Mouse (Mus musculus): ENCODE results near the gene Hist3h2a. TPM values are rescaled to one million over a fixed set of nuclear protein-coding genes. Genes with fewer than 3 reads are reported as not detected.

Gene Hist3h2a
- polyA plus RNA-seq, 1 experiment from 2014 or later = 18.7 TPM

DNA sequence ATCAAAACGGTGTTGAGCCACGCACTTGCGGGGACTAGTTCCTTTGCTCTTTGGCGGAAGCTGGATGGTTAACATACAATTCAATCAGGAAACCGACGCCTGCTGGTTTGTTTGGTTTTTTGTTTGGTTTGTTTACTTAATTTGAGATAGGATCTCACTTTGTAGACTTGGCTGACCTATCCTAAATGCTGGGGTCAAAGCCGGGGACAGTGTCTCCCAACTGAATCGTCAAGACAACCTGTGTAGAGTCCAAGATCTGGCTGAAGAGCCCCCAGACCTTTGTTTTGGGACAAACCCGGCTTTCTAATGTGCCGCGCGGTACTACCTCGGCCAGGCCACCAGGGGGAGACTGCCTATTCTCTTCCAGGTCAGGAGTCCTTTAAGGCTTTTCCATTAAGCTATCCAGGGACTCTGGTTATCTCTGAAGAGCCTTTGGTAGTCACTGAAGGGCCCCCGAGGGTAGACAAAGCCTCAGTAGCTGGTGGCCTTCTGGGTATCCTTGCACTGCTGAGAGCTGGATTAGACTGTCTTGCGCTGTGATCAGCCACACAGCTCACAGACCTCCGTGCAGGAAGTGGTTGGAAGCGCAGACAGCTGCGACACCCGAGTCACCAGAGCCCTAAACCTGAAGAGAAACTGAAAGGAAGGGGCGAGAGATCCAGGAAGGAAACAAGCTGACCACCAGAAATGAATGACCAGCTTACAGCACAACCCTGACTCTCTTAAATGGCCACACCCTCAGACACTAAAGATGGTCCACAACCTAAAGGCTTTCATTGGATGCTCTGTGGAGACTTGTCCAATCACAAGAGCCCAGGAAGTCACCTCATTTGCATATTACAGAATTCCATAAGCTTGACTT, 26.5 kb upstream of the Hist3h2a start:
- TF ChIP-seq EP300 (optimal IDR thresholded peaks at IDR 0.05) (no peak), CTCF (IDR thresholded peaks at IDR 0.05; ENCODE audit: low read depth) (peak; percentile 84)
- ATAC-seq (ENCODE audit: low FRiP score, low TSS enrichment) (peak; percentile 82), DNase-seq (ENCODE audit: low spot score) (peak; percentile 80)
- Histone ChIP-seq H3K27me3 (ENCODE audit: control insufficient read depth, insufficient read depth, low read length) (no peaks in the 10 kb centered on the region), H3K27ac (replicated peaks) (no peak overlapping the region; the same call in 1 of the 2 replicates), H3K9me3 (ENCODE audit: control insufficient read depth, low read length) (no peaks in the 10 kb centered on the region), H3K9ac (ENCODE audit: low read length) (no peak overlapping the region), H3K36me3 (ENCODE audit: control insufficient read depth, insufficient read depth, low read length) (peaks cover 8% of the 10 kb centered on the region; the same call in 1 of the 2 replicates), H3K4me3 (ENCODE audit: low read depth, low read length) (peak overlapping the region; percentile 21; the same call in 1 of the 2 replicates), H3K4me1 (replicated peaks; ENCODE audit: control insufficient read depth, insufficient read depth) (no peaks in the 10 kb centered on the region), H3K4me2 (replicated peaks; ENCODE audit: low read depth) (peak overlapping the region; percentile 52)
- 19% methylated on average over 20 of the region's 20 CpGs for WGBS

DNA sequence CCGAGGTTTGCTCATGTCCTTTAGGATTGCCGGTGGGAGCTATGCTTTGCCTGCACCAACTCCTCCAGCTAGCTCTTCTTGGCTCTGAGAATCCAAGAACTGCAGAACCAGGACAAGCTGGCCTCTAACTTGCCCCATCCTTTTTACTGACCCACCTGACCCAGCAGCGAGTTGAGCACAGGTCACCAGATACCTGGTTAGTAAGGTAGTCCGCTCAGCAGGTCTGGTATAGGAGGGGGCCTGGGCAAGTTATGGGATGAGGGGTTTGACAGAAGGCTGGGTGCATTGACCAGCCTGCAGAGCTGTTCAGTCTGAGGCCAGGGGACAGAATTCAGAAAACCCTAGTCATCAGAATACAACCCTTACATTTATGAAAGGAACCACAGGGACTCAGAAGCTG, 25.4 kb upstream of the Hist3h2a start:
- no peak for TF ChIP-seq EP300 (optimal IDR thresholded peaks at IDR 0.05)
- no peak for TF ChIP-seq CTCF (IDR thresholded peaks at IDR 0.05; ENCODE audit: low read depth)
- Histone ChIP-seq H3K9me3 (ENCODE audit: control insufficient read depth, low read length) (no peaks in the 10 kb centered on the region), H3K9ac (ENCODE audit: low read length) (no peak overlapping the region), H3K4me3 (ENCODE audit: low read depth, low read length) (no peak overlapping the region), H3K4me1 (replicated peaks; ENCODE audit: control insufficient read depth, insufficient read depth) (no peaks in the 10 kb centered on the region), H3K4me2 (replicated peaks; ENCODE audit: low read depth) (no peak overlapping the region), H3K27ac (replicated peaks) (no peak overlapping the region), H3K36me3 (ENCODE audit: control insufficient read depth, insufficient read depth, low read length) (peaks cover 11% of the 10 kb centered on the region; the same call in 1 of the 2 replicates), H3K27me3 (ENCODE audit: control insufficient read depth, insufficient read depth, low read length) (no peaks in the 10 kb centered on the region)
- 67% methylated on average over 4 of the region's 4 CpGs for WGBS
- ATAC-seq (ENCODE audit: low FRiP score, low TSS enrichment) = no peak
- DNase-seq (ENCODE audit: low spot score) = no peak

DNA sequence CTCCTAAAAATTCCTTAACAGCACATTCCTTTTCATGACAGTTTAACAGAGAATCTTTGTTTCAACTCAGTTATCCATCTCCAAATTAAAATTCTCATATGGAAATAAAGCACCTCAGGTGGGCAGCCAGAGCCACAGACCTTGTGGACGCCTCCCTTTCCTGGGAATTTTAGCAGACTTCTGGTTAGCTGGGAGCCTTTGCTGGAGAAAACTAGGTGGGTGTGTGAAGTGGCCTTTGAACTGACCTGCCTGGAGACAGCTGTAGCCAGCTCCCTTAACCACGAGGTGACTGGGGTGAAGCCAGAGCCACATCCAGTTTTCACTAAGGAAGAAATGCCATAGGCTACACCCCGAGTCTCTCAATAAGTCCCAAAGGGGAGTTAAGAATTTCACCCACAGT, 24.8 kb upstream of the Hist3h2a start:
- H3K4me3 ChIP-seq (ENCODE audit: low read depth, low read length) = no peak overlapping the region
- H3K36me3 ChIP-seq (ENCODE audit: control insufficient read depth, insufficient read depth, low read length) = peaks cover 11% of the 10 kb centered on the region; the same call in 1 of the 2 replicates
- H3K9me3 ChIP-seq (ENCODE audit: control insufficient read depth, low read length) = no peaks in the 10 kb centered on the region
- 35% methylated on average over 3 of the region's 3 CpGs for whole genome bisulfite sequencing
- ATAC-seq (ENCODE audit: low FRiP score, low TSS enrichment) = no peak
- no peaks in the 10 kb centered on the region for H3K4me1 ChIP-seq (replicated peaks; ENCODE audit: control insufficient read depth, insufficient read depth)
- H3K27ac ChIP-seq (replicated peaks) = no peak overlapping the region
- H3K4me2 ChIP-seq (replicated peaks; ENCODE audit: low read depth) = no peak overlapping the region
- DNase-seq (ENCODE audit: low spot score) = no peak
- no peaks in the 10 kb centered on the region for H3K27me3 ChIP-seq (ENCODE audit: control insufficient read depth, insufficient read depth, low read length)
- no peak overlapping the region for H3K9ac ChIP-seq (ENCODE audit: low read length)
- no peak for TF ChIP-seq CTCF (IDR thresholded peaks at IDR 0.05; ENCODE audit: low read depth)
- TF ChIP-seq EP300 (optimal IDR thresholded peaks at IDR 0.05) = no peak

DNA sequence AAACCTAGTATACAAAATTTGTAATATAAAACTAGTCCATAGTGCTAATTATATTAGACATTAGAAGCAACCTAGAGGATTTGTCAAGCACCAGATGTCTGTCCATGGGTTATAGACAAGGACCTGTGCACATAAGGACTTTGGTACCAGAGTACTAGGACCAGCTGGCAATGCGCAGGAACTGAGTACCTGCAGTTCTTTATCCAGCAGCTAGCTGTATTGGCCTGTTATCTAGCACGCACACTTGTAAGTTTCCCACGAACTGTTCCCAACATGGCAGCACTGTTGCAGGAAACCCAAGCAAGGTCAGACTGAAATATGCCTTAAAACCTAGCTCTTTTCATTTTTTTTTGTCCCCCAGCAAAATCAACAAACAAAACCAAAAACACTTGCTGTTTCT, 24.2 kb upstream of the Hist3h2a start:
- no peaks in the 10 kb centered on the region for H3K27me3 ChIP-seq (ENCODE audit: control insufficient read depth, insufficient read depth, low read length)
- no peaks in the 10 kb centered on the region for H3K4me1 ChIP-seq (replicated peaks; ENCODE audit: control insufficient read depth, insufficient read depth)
- no peak overlapping the region for H3K27ac ChIP-seq (replicated peaks)
- H3K4me2 ChIP-seq (replicated peaks; ENCODE audit: low read depth) = no peak overlapping the region
- peaks cover 13% of the 10 kb centered on the region; the same call in 1 of the 2 replicates for H3K36me3 ChIP-seq (ENCODE audit: control insufficient read depth, insufficient read depth, low read length)
- TF ChIP-seq EP300 (optimal IDR thresholded peaks at IDR 0.05) (no peak), CTCF (IDR thresholded peaks at IDR 0.05; ENCODE audit: low read depth) (no peak)
- no peaks in the 10 kb centered on the region for H3K9me3 ChIP-seq (ENCODE audit: control insufficient read depth, low read length)
- H3K4me3 ChIP-seq (ENCODE audit: low read depth, low read length) = no peak overlapping the region
- ATAC-seq (ENCODE audit: low FRiP score, low TSS enrichment) (no peak), DNase-seq (ENCODE audit: low spot score) (no peak)
- 84% methylated on average over 3 of the region's 3 CpGs for WGBS
- H3K9ac ChIP-seq (ENCODE audit: low read length) = no peak overlapping the region

DNA sequence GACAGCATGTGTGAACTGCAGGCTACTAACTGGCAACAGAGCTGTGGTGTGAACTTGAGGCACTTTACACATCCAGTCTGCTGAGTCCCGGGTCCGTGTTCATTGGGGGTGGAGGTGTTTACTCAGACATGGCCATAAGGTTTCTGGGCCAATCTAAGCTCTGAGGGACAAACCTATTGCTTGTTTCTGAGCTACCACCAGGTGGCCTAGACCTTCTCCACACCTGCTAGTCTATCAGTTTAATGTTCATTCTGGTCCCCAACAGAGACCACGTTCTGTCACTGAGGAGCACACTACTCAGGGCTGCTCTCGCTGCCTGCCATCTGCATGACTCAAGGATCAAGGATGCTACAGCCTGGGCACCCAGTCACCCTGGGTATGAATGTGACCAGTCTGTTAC, 22.9 kb upstream of the Hist3h2a start:
- peak; percentile 24; the same call in 1 of the 2 replicates for ATAC-seq (ENCODE audit: low FRiP score, low TSS enrichment)
- TF ChIP-seq CTCF (IDR thresholded peaks at IDR 0.05; ENCODE audit: low read depth) (peak; percentile 60), EP300 (optimal IDR thresholded peaks at IDR 0.05) (no peak)
- H3K4me2 ChIP-seq (replicated peaks; ENCODE audit: low read depth) = no peak overlapping the region

DNA sequence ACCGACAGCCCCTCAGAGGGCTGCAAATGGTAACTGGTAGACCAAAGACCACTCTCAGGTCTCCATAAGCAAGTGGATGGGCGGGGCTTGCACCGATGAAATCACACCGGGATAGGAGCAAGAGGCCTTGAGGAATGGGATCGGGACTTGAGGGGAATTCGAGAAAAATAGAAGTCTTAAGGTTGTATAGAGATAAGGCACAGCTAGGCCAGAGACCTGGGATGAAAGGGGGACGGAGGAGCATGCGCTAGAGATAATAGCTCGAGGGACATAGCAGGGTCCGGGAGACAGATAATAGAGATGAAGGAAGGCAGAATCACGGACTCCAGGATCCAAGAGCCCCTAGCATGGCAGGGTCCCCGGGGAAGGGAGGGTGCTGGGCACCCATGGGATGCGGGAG, 16.6 kb upstream of the Hist3h2a start:
- Histone ChIP-seq H3K4me2 (replicated peaks; ENCODE audit: low read depth) (peak overlapping the region; percentile 97), H3K27ac (replicated peaks) (peak overlapping the region; percentile 96), H3K4me3 (ENCODE audit: low read depth, low read length) (peak overlapping the region; percentile 93), H3K36me3 (ENCODE audit: control insufficient read depth, insufficient read depth, low read length) (peaks cover 11% of the 10 kb centered on the region), H3K9ac (ENCODE audit: low read length) (peak overlapping the region; percentile 94), H3K4me1 (replicated peaks; ENCODE audit: control insufficient read depth, insufficient read depth) (0 out of 2 replicates have a peak, but pooled peaks cover 4% of the 10 kb centered on the region), H3K27me3 (ENCODE audit: control insufficient read depth, insufficient read depth, low read length) (no peaks in the 10 kb centered on the region), H3K9me3 (ENCODE audit: control insufficient read depth, low read length) (no peaks in the 10 kb centered on the region)
- under 1% methylated on average over 12 of the region's 13 CpGs for WGBS
- TF ChIP-seq CTCF (IDR thresholded peaks at IDR 0.05; ENCODE audit: low read depth) (no peak), EP300 (optimal IDR thresholded peaks at IDR 0.05) (no peak)
- ATAC-seq (ENCODE audit: low FRiP score, low TSS enrichment) = no peak
- no peak for DNase-seq (ENCODE audit: low spot score)

More for the DNA sequence above, 22.9 kb upstream of the Hist3h2a start:
- no peaks in the 10 kb centered on the region for H3K27me3 ChIP-seq (ENCODE audit: control insufficient read depth, insufficient read depth, low read length)
- WGBS = 52% methylated on average over 4 of the region's 4 CpGs
- DNase-seq (ENCODE audit: low spot score) = peak; percentile 29
- no peaks in the 10 kb centered on the region for H3K4me1 ChIP-seq (replicated peaks; ENCODE audit: control insufficient read depth, insufficient read depth)
- peaks cover 18% of the 10 kb centered on the region for H3K36me3 ChIP-seq (ENCODE audit: control insufficient read depth, insufficient read depth, low read length)
- no peak overlapping the region for H3K27ac ChIP-seq (replicated peaks)
- H3K9ac ChIP-seq (ENCODE audit: low read length) = no peak overlapping the region
- H3K4me3 ChIP-seq (ENCODE audit: low read depth, low read length) = no peak overlapping the region
- H3K9me3 ChIP-seq (ENCODE audit: control insufficient read depth, low read length) = no peaks in the 10 kb centered on the region

All from stomach, postnatal 0 days (tissue).